Mouse (Mus musculus) lung, adult 2 months (tissue): ENCODE measurements around the gene Azin2.

Experiments used
- CTCF ChIP-seq: fragments of 200-500 bp; IDR thresholded peaks from 2 replicates; pipeline ENCODE4 v1.5.1; 2011; ENCODE audit warnings: mild to moderate bottlenecking, low read length, control low read depth; ENCODE audit not compliant: insufficient read depth
- POLR2A ChIP-seq: fragments of 200-500 bp; IDR thresholded peaks from 2 replicates; pipeline ENCODE4 v1.6.1; 2011; ENCODE audit warnings: low read depth, mild to moderate bottlenecking, control low read depth, low read length, borderline replicate concordance; ENCODE audit errors: extremely low read depth

- TF ChIP-seq POLR2A (no peak), CTCF (no peak)
These were observed 75.2 kb downstream of the Azin2 start for GRCm38 (mm10) chr4:128887026-128887425.
